Mouse (Mus musculus) stomach, embryonic 14.5 days (tissue): ENCODE measurements around the gene Ppp1r10. TPM values are rescaled to one million over a fixed set of nuclear protein-coding genes. Genes with fewer than 3 reads are reported as not detected.
A peak's percentile ranks its signal among the peaks of the same experiment; 100 is the strongest.

Experiments used
- ATAC-seq: fragments of 200-750 bp; cut with Nextera tagmentation; 2 replicates; pipeline ENCODE4 v1.8.0; 2017; ENCODE audit warnings: low read depth, moderate TSS enrichment; ENCODE audit not compliant: insufficient number of reproducible peaks, insufficient read depth, low FRiP score
- H3K27ac ChIP-seq: fragments of 300-500 bp; sonication (generic); 2 replicates; pipeline ENCODE4 v1.5.1; 2014; ENCODE audit warnings: mild to moderate bottlenecking, low read length, moderate library complexity, mixed read lengths
- H3K27me3 ChIP-seq: fragments of 300-500 bp; sonication (generic); 2 replicates; pipeline ENCODE4 v1.6.1; 2014; ENCODE audit warnings: low read length, control low read depth, mixed read lengths; ENCODE audit not compliant: control insufficient read depth, insufficient read depth
- H3K36me3 ChIP-seq: fragments of 300-500 bp; sonication (generic); 2 replicates; pipeline ENCODE4 v1.6.1; 2014; ENCODE audit warnings: mild to moderate bottlenecking, control low read depth, low read length, moderate library complexity, mixed read lengths; ENCODE audit not compliant: control insufficient read depth, insufficient read depth
- H3K4me1 ChIP-seq: fragments of 300-500 bp; sonication (generic); 2 replicates; pipeline ENCODE4 v1.6.1; 2014; ENCODE audit warnings: low read length, control low read depth, mixed read lengths; ENCODE audit not compliant: control insufficient read depth, insufficient read depth
- H3K4me2 ChIP-seq: fragments of 300-500 bp; sonication (generic); replicated peaks from 2 replicates; pipeline ENCODE4 v1.6.1; 2014; ENCODE audit warnings: low read depth, low read length, control low read depth
- H3K4me3 ChIP-seq: fragments of 300-500 bp; sonication (generic); 2 replicates; pipeline ENCODE4 v1.5.1; 2014; ENCODE audit warnings: low read depth, low read length, control low read depth
- H3K9ac ChIP-seq: fragments of 300-500 bp; sonication (generic); replicated peaks from 2 replicates; pipeline ENCODE4 v1.6.1; 2014; ENCODE audit warnings: low read depth, mild to moderate bottlenecking, control low read depth, low read length, moderate library complexity, mixed read lengths
- H3K9me3 ChIP-seq: fragments of 300-500 bp; sonication (generic); 2 replicates; pipeline ENCODE4 v1.6.1; 2016; ENCODE audit warnings: low read depth, low read length, control low read depth; ENCODE audit not compliant: control insufficient read depth
- WGBS: fragments of 180-500 bp; shearing (Covaris S2); extraction: QIAGEN DNeasy Blood & Tissue Kit; methylation state at CpG from one replicate; pipeline ENCODE4 v1.1.7; 2014; 5-methylcytosine and 5-hydroxymethylcytosine counted together
- polyA plus RNA-seq: library from polyadenylated mRNA; unstranded; fragments of >200 nt; fragmentation: Nextera tagmentation; extraction: Ambion mirVana; gene quantifications from 2 replicates; pipeline ENCODE4 v1.2.1, GENCODE M21; 2014

Ppp1r10 gene
- polyA plus RNA-seq, 1 experiment from 2014 or later: 35.4 TPM

GRCm38 (mm10) chr17:35896781-35897643 lies 19.2 kb upstream of the Ppp1r10 start, which contains the start of gene 2310061I04Rik:
Gene 2310061I04Rik (minus strand): TSS chr17:35897431.
- peak within 1 kb of the TSS; percentile 97 for H3K4me2 ChIP-seq
- no peaks in the 10 kb centered on the region for H3K9me3 ChIP-seq
- ATAC-seq: peak; percentile 91
- H3K4me1 ChIP-seq: peaks cover 12% of the 10 kb centered on the region; the same call in 1 of the 2 replicates
- H3K27ac ChIP-seq: peak within 1 kb of the TSS; percentile 82; the same call in 1 of the 2 replicates
- H3K36me3 ChIP-seq: peaks cover 32% of the 10 kb centered on the region
- peak within 1 kb of the TSS; percentile 86 for H3K4me3 ChIP-seq
- WGBS: 1% methylated on average over 77 of the region's 86 CpGs
- H3K27me3 ChIP-seq: no peaks in the 10 kb centered on the region
- peak within 1 kb of the TSS; percentile 60 for H3K9ac ChIP-seq

- Histone ChIP-seq H3K27me3 (no peaks in the 10 kb centered on the region), H3K36me3 (peaks cover 33% of the 10 kb centered on the region), H3K4me1 (peaks cover 12% of the 10 kb centered on the region; the same call in 1 of the 2 replicates), H3K27ac (0 out of 2 replicates have a peak overlapping the region, but pooled peaks have one; percentile 10), H3K4me2 (peak overlapping the region; percentile 97), H3K9ac (no peak overlapping the region; the same call in 1 of the 2 replicates), H3K9me3 (no peaks in the 10 kb centered on the region), H3K4me3 (peak overlapping the region; percentile 86; the same call in 1 of the 2 replicates)
- ATAC-seq: peak; percentile 34; the same call in 1 of the 2 replicates
- 42% methylated on average over 23 of the region's 23 CpGs for WGBS
These were observed 18.3 kb upstream of the Ppp1r10 start for GRCm38 (mm10) chr17:35897644-35898573.

GRCm38 (mm10) chr17:35900636-35901035 lies 15.6 kb upstream of the Ppp1r10 start:
- ATAC-seq: no peak
- Histone ChIP-seq H3K9ac (no peak overlapping the region), H3K4me1 (peaks cover 12% of the 10 kb centered on the region; the same call in 1 of the 2 replicates), H3K36me3 (peaks cover 33% of the 10 kb centered on the region), H3K27ac (no peak overlapping the region), H3K4me2 (no peak overlapping the region), H3K27me3 (no peaks in the 10 kb centered on the region), H3K9me3 (no peaks in the 10 kb centered on the region), H3K4me3 (no peak overlapping the region)
- WGBS: 81% methylated on average over 3 of the region's 3 CpGs

GRCm38 (mm10) chr17:35903343-35903991 lies 12.8 kb upstream of the Ppp1r10 start:
- ATAC-seq: no peak
- Histone ChIP-seq H3K9me3 (no peaks in the 10 kb centered on the region), H3K9ac (no peak overlapping the region), H3K27me3 (no peaks in the 10 kb centered on the region), H3K27ac (no peak overlapping the region), H3K4me2 (no peak overlapping the region), H3K4me1 (no peaks in the 10 kb centered on the region), H3K4me3 (no peak overlapping the region), H3K36me3 (peaks cover 50% of the 10 kb centered on the region)
- 90% methylated on average over 9 of the region's 9 CpGs for WGBS

- Histone ChIP-seq H3K9ac (no peak overlapping the region), H3K4me3 (no peak overlapping the region), H3K36me3 (peaks cover 50% of the 10 kb centered on the region), H3K27me3 (no peaks in the 10 kb centered on the region), H3K9me3 (no peaks in the 10 kb centered on the region), H3K4me2 (no peak overlapping the region), H3K27ac (no peak overlapping the region), H3K4me1 (peaks cover 4% of the 10 kb centered on the region)
- no peak for ATAC-seq
- 82% methylated on average over 4 of the region's 4 CpGs for WGBS
These were observed 12.3 kb upstream of the Ppp1r10 start for GRCm38 (mm10) chr17:35903992-35904355.

GRCm38 (mm10) chr17:35905587-35905986 lies 10.6 kb upstream of the Ppp1r10 start:
- Histone ChIP-seq H3K4me3 (no peak overlapping the region), H3K9ac (no peak overlapping the region), H3K4me1 (peaks cover 9% of the 10 kb centered on the region), H3K27ac (no peak overlapping the region), H3K4me2 (no peak overlapping the region), H3K36me3 (peaks cover 38% of the 10 kb centered on the region), H3K9me3 (no peaks in the 10 kb centered on the region), H3K27me3 (no peaks in the 10 kb centered on the region)
- no peak for ATAC-seq
- 94% methylated on average over 1 of the region's 1 CpGs for WGBS

- ATAC-seq: no peak
- Histone ChIP-seq H3K4me2 (no peak overlapping the region), H3K36me3 (peaks cover 41% of the 10 kb centered on the region), H3K27ac (no peak overlapping the region), H3K4me1 (peaks cover 9% of the 10 kb centered on the region), H3K9ac (no peak overlapping the region), H3K4me3 (no peak overlapping the region), H3K27me3 (no peaks in the 10 kb centered on the region), H3K9me3 (no peaks in the 10 kb centered on the region)
- 80% methylated on average over 2 of the region's 2 CpGs for WGBS
These were observed 8.6 kb upstream of the Ppp1r10 start for GRCm38 (mm10) chr17:35907609-35908008.
